Mouse (Mus musculus) adrenal gland, adult (tissue): ENCODE results near the gene Fbxo33.
"Not testable (repeated sequence)": the region's sequence is repeated elsewhere in the genome, so short reads cannot be mapped to it uniquely, and the experiment has no call there.

ENCODE experiments used
- DNase-seq, 2 experiments: peaks; one replicate each; pipeline ENCODE4 v3.0.0; 2022 to 2023; ENCODE audit warnings: low spot score in 1 of 2; ENCODE audit not compliant: inconsistent age in 2 of 2

Fbxo33 gene

GRCm38 (mm10) chr12:59219325-59220225 is at the start of gene Fbxo33:
Gene Fbxo33, minus strand, starts transcription at chr12:59219725.
- DNase-seq: peak; percentile 98 to 99

DNA sequence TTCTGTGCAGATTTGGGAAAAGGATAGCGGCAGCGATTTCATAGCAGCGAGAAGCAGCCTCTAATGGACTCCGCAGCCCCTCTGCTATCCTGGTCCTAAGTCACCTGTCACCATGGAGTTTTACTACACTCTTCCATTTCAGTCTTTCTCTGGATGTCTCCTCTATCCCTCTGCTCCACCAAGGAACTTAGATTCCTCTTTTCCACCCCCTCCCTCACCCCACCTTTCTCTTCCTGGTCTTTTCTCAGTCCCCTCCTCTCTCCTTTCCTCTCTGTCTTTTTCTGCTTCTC is 46.4 kb upstream of the Fbxo33 start:
- no peak for DNase-seq

- DNase-seq: peak in 1 of 2 experiments; percentile 37
Measured at GRCm38 (mm10) chr12:59265207-59265941, 45.8 kb upstream of the Fbxo33 start.

DNA sequence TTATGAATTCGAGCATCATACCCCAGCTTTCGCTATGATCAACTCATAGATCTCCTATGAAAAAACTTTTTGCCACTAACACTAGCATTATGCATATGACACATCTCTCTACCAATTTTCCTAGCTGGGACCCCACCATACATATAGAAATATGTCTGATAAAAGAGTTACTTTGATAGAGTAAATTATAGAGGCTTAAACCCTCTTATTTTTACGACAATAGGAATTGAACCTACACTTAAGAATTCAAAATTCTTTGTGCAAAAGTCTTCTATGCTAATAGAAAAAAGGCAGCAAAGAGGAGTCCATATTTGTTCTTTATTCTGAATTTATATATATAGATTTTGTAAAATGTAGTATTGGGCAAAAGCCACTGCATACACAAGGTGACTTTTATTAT is 43.3 kb upstream of the Fbxo33 start:
- DNase-seq: no peak

- no peak for DNase-seq
Measured at GRCm38 (mm10) chr12:59260798-59261197, 41.3 kb upstream of the Fbxo33 start.

DNA sequence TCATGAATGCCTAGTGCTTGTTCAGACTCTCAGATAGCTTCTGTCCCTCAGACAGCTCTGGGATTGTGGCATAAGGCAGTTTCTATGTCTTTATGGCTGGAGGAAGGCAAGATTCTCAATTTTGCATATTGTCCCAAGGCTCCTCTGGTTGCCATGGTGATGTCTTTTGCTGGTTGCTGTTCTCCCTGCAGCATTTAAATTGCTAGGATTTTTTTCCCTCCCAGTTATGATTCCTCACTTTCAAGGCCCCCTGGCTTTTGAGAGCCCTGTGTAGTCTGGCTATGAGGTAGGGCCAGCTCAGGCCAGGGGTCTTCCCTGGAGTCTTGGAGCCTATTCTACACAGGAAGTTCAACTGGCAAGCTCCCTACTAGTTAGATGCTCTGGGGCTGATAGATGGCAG is 40.8 kb upstream of the Fbxo33 start:
- DNase-seq: no peak

DNA sequence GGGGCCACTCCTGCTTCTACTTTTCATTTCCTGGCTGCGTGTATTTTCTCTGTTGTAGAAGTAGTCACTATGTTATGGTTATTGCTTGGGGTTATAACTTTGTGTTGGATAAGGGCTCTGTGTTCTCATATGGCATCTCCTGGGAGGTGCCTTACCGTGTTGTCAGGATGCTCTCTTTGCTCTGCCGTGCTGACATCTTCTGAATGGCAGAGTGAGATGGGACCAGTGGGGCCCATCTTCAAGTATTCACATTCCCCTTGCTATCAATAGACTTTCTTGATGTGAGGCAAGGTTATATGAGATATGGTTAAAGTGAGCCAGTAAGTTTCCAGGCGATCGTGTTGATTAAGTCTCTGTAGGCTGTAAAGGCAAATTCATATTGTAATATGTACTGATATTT is 39.5 kb upstream of the Fbxo33 start:
- no peak for DNase-seq

GRCm38 (mm10) chr12:59250259-59250827 is 30.8 kb upstream of the Fbxo33 start:
- no peak for DNase-seq

DNA sequence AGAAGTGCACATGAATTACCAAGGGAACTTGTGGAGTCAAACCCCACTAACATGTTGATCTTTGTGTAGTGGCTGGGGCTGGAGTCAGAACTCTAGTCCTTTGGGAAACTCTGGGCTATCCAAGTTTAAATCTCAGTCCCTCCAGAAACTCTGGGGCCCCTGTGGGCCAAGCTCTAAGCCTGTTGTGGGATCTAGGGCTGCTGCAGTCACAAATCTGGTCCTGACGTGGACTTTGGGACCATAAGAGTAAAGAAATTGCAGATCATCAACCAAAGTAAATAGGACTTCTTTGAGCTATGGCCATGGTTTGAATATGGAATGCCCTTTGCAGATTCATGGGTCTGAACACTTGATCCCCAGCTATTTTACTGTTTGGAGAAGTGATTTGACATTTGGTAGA is 29.4 kb upstream of the Fbxo33 start:
- no peak for DNase-seq

GRCm38 (mm10) chr12:59241031-59241430 is 21.5 kb upstream of the Fbxo33 start:
- DNase-seq: not testable (repeated sequence)

DNA sequence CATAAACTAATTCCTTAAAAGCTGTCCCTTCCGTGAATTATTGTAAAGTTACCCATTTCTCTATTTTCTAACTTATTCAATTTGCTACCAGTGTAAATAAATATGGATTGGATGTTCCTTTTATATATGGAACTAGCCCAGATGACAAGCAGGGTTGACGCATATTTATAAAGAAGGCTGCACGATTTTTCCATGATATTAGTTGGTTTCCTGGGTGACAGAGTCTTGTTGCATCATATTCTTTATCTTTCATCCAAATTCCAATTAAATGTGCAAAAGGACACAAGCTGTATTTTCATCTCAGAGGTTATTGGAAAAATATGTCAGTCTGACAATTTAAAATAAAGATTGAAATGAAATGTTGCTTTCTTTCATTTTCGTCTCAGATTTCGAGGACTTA is 18.9 kb upstream of the Fbxo33 start:
- DNase-seq: no peak

DNA sequence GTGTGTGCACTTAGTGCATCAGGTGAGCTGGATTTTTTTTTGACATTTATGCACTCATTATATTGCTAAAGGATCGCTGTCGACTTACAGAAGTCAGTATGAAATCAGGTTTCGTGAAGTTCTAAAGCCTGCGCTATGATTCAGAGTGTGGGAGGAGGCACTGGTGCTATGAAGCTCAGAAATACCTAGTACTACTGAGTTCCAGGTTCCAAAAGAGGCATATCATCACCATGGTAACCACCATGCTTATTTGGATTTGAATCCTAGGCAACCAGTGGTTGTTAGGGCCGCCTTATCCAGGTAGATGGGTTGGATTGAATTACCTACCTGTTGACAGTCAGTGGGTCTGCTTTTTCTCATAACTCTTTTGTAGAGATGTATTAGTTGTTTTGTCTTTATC is 8.9 kb upstream of the Fbxo33 start:
- DNase-seq: no peak

DNA sequence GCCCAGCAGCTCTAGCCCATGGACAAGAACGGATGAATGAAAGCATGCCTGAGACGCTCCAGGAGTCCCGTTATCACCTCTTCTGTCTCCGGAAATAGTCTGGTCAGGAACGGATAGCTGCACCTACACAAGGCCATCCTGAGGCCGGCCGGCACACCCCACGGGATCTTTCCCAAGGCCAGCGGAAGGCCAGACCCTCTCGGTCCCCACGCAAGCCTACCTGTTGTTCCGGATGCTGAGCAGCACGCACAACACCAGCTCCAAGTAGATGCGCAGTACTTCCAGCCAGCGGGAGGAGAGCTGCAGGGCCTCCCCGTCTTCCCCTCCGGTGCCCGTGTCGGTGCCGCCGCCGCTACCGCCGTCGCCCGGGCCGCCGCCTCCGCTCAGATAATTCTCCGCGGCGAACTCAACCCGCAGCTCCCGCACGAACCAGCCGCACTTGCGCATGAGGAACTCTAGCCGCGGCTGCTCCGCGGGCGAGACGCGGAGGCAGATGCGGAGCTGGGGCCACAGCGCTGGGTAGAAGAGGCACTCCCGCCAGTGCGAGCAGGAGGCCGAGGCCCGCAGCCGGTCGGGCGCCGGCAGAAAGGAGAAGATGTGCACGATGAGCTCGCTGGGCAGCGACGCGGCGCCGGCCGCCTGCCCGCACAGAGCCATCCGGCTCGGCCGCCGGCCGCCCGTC is 744 bp downstream of the Fbxo33 start:
- peak; percentile 69 to 83 for DNase-seq

DNA sequence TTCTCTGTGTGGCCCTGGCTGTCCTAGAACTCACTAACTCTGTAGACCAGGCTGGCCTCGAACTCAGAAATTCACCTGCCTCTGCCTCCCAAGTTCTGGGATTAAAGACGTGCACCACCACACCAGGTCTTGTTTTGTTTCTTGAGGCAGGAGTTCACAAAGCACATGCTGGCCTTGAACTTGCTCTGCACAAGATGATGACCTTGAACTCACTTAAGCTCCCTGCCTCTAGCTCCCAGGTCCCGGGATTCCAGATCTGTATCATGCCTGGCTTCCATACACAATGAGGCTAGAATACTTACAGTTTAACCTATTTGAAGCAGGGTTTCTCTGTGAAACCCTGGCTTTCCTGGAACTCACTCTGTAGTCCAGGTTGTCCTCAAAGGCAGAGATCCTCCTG is 2.2 kb downstream of the Fbxo33 start:
- DNase-seq: no peak

DNA sequence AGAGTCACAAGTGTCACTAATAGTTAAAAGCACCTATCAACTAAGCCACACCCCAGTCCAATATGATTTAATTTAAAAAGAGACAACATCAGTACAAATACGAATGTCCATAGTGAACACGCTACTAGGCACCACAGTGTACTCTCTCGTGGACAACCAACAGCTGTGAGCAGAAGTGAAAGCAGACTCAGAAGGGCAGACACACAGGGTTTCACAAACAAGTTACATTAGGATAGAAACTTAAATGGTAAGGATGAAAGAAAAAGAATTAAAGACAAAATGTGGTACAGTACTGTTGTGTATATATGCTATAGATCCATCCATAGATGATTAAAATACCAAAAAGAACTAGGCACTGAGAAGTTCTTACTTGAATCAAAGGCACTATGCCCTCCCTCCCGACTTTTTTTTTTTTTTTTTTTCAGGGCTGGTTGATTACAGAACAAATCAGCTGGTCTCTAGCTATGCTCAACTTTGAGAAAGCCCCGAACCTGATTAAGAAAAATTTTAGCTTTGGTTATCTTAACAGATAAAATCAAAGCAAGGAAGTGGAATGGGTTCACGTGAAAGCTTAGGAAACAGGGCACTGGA is 2.8 kb downstream of the Fbxo33 start:
- DNase-seq: no peak

DNA sequence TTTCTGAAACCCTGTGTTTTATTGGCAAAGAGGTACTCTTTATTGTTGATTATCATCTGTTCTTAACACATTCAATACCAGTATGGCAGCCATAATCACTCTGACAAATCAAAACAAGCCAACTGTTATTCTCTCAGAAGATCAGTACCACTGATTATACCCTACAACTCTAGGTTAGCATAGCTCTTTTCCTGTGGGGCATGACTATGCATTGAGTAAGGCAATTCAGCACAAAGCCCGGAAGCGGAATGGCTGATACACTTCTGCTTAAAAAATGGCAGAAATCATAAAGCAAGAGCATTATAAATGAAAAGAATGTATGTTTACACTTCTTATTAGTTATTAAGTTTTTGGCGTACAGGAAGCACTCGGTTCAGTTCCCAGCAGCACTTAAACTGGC is 3.3 kb downstream of the Fbxo33 start:
- no peak for DNase-seq

GRCm38 (mm10) chr12:59207814-59208213 is 11.7 kb downstream of the Fbxo33 start:
- no peak for DNase-seq

- no peak for DNase-seq
Measured at GRCm38 (mm10) chr12:59207000-59207390, 12.5 kb downstream of the Fbxo33 start.

- no peak for DNase-seq
Measured at GRCm38 (mm10) chr12:59206208-59206999, 13.1 kb downstream of the Fbxo33 start.

GRCm38 (mm10) chr12:59205571-59205970 is 14.0 kb downstream of the Fbxo33 start:
- DNase-seq: no peak
